Mouse (Mus musculus): ENCODE measurements around the gene Usp47. TPM values are rescaled to one million over a fixed set of nuclear protein-coding genes. Genes with fewer than 3 reads are reported as not detected.

The Usp47 gene
- total and polyA plus RNA-seq, 3 experiments = 37.3 to 122 (median 47.8) TPM

DNA sequence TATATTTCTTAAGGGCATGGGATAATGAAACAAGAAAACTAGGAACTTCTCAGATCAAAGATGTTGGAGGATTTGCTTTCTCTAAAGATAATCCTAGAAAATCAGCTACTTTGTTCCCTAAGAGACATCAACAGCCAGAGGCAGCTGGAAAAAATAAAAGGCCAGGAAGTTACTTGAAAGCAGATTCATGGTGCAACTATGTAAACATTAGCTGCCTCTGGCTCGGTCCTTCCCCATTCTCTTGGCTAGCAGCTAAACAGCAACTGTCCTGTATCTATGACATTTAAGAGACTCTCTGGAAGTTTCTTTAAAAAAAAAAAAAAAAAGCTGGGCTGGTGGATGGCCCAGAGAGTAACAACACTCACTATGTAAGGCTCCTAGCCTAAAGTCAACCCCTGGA is 131.9 kb downstream of the Usp47 start:
- DNase-seq (ENCODE audit: low read depth, low spot score) = no peak
- Histone ChIP-seq H3K9ac (ENCODE audit: control insufficient read depth, low read depth, low read length, poor library complexity, severe bottlenecking) (no peak overlapping the region), H3K9me3 (replicated peaks; ENCODE audit: insufficient read depth, low read length) (no peaks in the 10 kb centered on the region), H3K27me3 (ENCODE audit: control insufficient read depth in 1 of 2, insufficient read depth in 2 of 2, low read length in 2 of 2) (no peaks in the 10 kb centered on the region), H3K36me3 (ENCODE audit: control insufficient read depth in 1 of 2, insufficient read depth in 2 of 2, low read length in 2 of 2) (no peaks in the 10 kb centered on the region), H3K4me1 (ENCODE audit: control insufficient read depth in 1 of 2, insufficient read depth in 2 of 2, low read length in 2 of 2) (no peaks in the 10 kb centered on the region), H3K4me3 (ENCODE audit: control insufficient read depth in 1 of 2, insufficient read depth in 1 of 2, low read depth in 2 of 2, low read length in 2 of 2) (no peak overlapping the region), H3K79me2 (ENCODE audit: control insufficient read depth, insufficient read depth, low read length, poor library complexity) (no peaks in the 10 kb centered on the region), H3K27ac (ENCODE audit: control insufficient read depth, low read depth, low read length) (no peak overlapping the region)
- TF ChIP-seq POLR2AphosphoS2 (IDR thresholded peaks at IDR 0.05; ENCODE audit: low read length) (no peak), NELFE (IDR thresholded peaks at IDR 0.05; ENCODE audit: low read depth, low read length) (no peak), RCOR1 (IDR thresholded peaks at IDR 0.05; ENCODE audit: low read depth, low read length) (no peak), ETS1 (IDR thresholded peaks at IDR 0.05; ENCODE audit: low read depth, low read length) (no peak), MXI1 (IDR thresholded peaks at IDR 0.05; ENCODE audit: low read depth, low read length) (no peak), ZKSCAN1 (IDR thresholded peaks at IDR 0.05; ENCODE audit: low read depth, low read length) (no peak), SIN3A (IDR thresholded peaks at IDR 0.05; ENCODE audit: low read length) (no peak), SMC3 (IDR thresholded peaks at IDR 0.05; ENCODE audit: low read depth, low read length) (no peak), KAT2A (conservative IDR thresholded peaks at IDR 0.05; ENCODE audit: low read depth, low read length) (no peak), TCF12 (IDR thresholded peaks at IDR 0.05; ENCODE audit: low read depth, low read length) (no peak), USF2 (IDR thresholded peaks at IDR 0.05; ENCODE audit: borderline replicate concordance in 1 of 2, insufficient read depth in 1 of 2, low read depth in 1 of 2, low read length in 2 of 2) (no peak)

- DNase-seq (ENCODE audit: low read depth, low spot score) = no peak
- Histone ChIP-seq H3K4me1 (ENCODE audit: control insufficient read depth in 1 of 2, insufficient read depth in 2 of 2, low read length in 2 of 2) (0 out of 4 replicates have a peak, but pooled peaks cover 0 to 2% of the 10 kb centered on the region in 2 experiments), H3K27ac (ENCODE audit: control insufficient read depth, low read depth, low read length) (no peak overlapping the region), H3K4me3 (ENCODE audit: control insufficient read depth in 1 of 2, insufficient read depth in 1 of 2, low read depth in 2 of 2, low read length in 2 of 2) (no peak overlapping the region), H3K9me3 (replicated peaks; ENCODE audit: insufficient read depth, low read length) (no peaks in the 10 kb centered on the region), H3K9ac (ENCODE audit: control insufficient read depth, low read depth, low read length, poor library complexity, severe bottlenecking) (no peak overlapping the region), H3K27me3 (ENCODE audit: control insufficient read depth in 1 of 2, insufficient read depth in 2 of 2, low read length in 2 of 2) (no peaks in the 10 kb centered on the region), H3K36me3 (ENCODE audit: control insufficient read depth in 1 of 2, insufficient read depth in 2 of 2, low read length in 2 of 2) (no peaks in the 10 kb centered on the region), H3K79me2 (ENCODE audit: control insufficient read depth, insufficient read depth, low read length, poor library complexity) (no peaks in the 10 kb centered on the region)
- no peak for TF ChIP-seq TBP (IDR thresholded peaks at IDR 0.05; ENCODE audit: low read depth, low read length)
- no peak for TF ChIP-seq ZC3H11A (IDR thresholded peaks at IDR 0.05; ENCODE audit: low read depth, low read length)
- no peak for TF ChIP-seq CHD1 (IDR thresholded peaks at IDR 0.05; ENCODE audit: low read depth, low read length)
Observed at GRCm38 (mm10) chr7:112157584-112158315, 134.4 kb downstream of the Usp47 start.

GRCm38 (mm10) chr7:112158316-112158741 is 135.0 kb downstream of the Usp47 start:
- no peak for DNase-seq (ENCODE audit: low read depth, low spot score)
- Histone ChIP-seq H3K79me2 (ENCODE audit: control insufficient read depth, insufficient read depth, low read length, poor library complexity) (no peaks in the 10 kb centered on the region), H3K27ac (ENCODE audit: control insufficient read depth, low read depth, low read length) (no peak overlapping the region), H3K9ac (ENCODE audit: control insufficient read depth, low read depth, low read length, poor library complexity, severe bottlenecking) (no peak overlapping the region), H3K9me3 (replicated peaks; ENCODE audit: insufficient read depth, low read length) (no peaks in the 10 kb centered on the region), H3K27me3 (ENCODE audit: control insufficient read depth in 1 of 2, insufficient read depth in 2 of 2, low read length in 2 of 2) (no peaks in the 10 kb centered on the region), H3K4me3 (ENCODE audit: control insufficient read depth in 1 of 2, insufficient read depth in 1 of 2, low read depth in 2 of 2, low read length in 2 of 2) (no peak overlapping the region), H3K4me1 (ENCODE audit: control insufficient read depth in 1 of 2, insufficient read depth in 2 of 2, low read length in 2 of 2) (0 out of 4 replicates have a peak, but pooled peaks cover 0 to 2% of the 10 kb centered on the region in 2 experiments), H3K36me3 (ENCODE audit: control insufficient read depth in 1 of 2, insufficient read depth in 2 of 2, low read length in 2 of 2) (no peaks in the 10 kb centered on the region)
- no peak for TF ChIP-seq ETS1 (IDR thresholded peaks at IDR 0.05; ENCODE audit: low read depth, low read length)
- TF ChIP-seq USF1 (IDR thresholded peaks at IDR 0.05; ENCODE audit: low read depth, low read length) = no peak
- TF ChIP-seq RAD21 (IDR thresholded peaks at IDR 0.05; ENCODE audit: low read depth, low read length) = no peak
- TF ChIP-seq MEF2A (IDR thresholded peaks at IDR 0.05; ENCODE audit: extremely low read depth, insufficient replicate concordance, low read depth, low read length, poor library complexity, severe bottlenecking) = no peak

All from MEL (cell line).